Comparison of ENCODE assay signal across 9 mouse cellular contexts in the genomic region with DNA sequence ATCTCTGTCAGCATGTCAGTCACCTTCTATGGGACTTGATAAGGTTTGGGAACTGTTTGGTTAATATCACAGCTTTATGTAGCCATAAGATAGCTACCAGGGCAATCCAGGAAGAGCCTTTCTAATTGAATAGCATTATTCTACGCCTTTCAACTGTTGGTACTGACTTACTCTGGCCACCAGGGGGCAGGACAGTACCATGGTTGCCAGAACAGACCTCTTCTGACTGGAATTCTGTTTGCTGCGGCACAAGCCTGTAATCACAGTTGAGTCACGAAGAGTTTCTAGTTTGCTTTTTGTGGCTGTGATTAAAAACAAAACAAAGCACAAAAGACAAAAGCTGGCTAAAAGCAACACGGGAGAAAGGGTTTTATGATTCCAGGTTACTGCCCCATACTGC. TPM values are rescaled to one million over a fixed set of nuclear protein-coding genes. Genes with fewer than 3 reads are reported as not detected.
A peak's percentile ranks its signal among the peaks of the same experiment; 100 is the strongest.
DNase-seq lines count a peak whose midpoint lies in the region; ATAC-seq and TF ChIP-seq lines count a peak whose summit lies in the region.
"Had no signal": no experiment of that assay in that cellular context is flagged by ENCODE, and none has a peak within 500 bp of the region (broad histone marks: within the 10 kb centered on the region; RNA-seq: fewer than 3 reads in every experiment).

No protein-coding gene starts in this region.

- no peak overlapping the region for H3K4me2 ChIP-seq in kidney, embryonic 16.5 days (replicated peaks; ENCODE audit: low read depth, low read length)
- H3K4me2 ChIP-seq in midbrain, embryonic 13.5 days (replicated peaks), result no peak overlapping the region

- ATAC-seq in kidney, embryonic 16.5 days (ENCODE audit: low FRiP score, low TSS enrichment), result no peak
- peak; percentile 71; the same call in 1 of the 2 replicates for ATAC-seq in midbrain, embryonic 13.5 days

- no peaks in the 10 kb centered on the region for H3K4me1 ChIP-seq in kidney, embryonic 16.5 days (ENCODE audit: insufficient read depth, low read length)
- H3K4me1 ChIP-seq in cortical plate, adult 2 months (ENCODE audit: control insufficient read depth, insufficient read depth, low read length), result no peaks in the 10 kb centered on the region
- H3K4me1 ChIP-seq in midbrain, embryonic 13.5 days (replicated peaks), result no peaks in the 10 kb centered on the region
- H3K4me1 ChIP-seq in spleen, adult 2 months (ENCODE audit: control insufficient read depth, insufficient read depth, insufficient read length), result no peaks in the 10 kb centered on the region

- DNase-seq in kidney, adult 11 months, result peak; percentile 26
- DNase-seq in gastrocnemius, postnatal 14 days, result peak; percentile 66
- peak; percentile 73 for DNase-seq in kidney, adult 18-20 months
- DNase-seq in left cerebral cortex, postnatal 4 days, result peak; percentile 83
- peak; percentile 39 to 66 for DNase-seq in spleen, adult 2 months (ENCODE audit: low read depth in 1 of 2, low spot score in 2 of 2)

- H3K36me3 ChIP-seq in kidney, embryonic 16.5 days (ENCODE audit: insufficient read depth, low read length), result no peaks in the 10 kb centered on the region
- no peaks in the 10 kb centered on the region for H3K36me3 ChIP-seq in midbrain, embryonic 13.5 days
- no peaks in the 10 kb centered on the region for H3K36me3 ChIP-seq in spleen, adult 2 months (ENCODE audit: control insufficient read depth, insufficient read depth, low read length)

- whole genome bisulfite sequencing in kidney, embryonic 16.5 days, result 9% methylated on average over 4 of the region's 4 CpGs
- WGBS in midbrain, embryonic 13.5 days, result 7% methylated on average over 4 of the region's 4 CpGs
- 9% methylated on average over 4 of the region's 4 CpGs for WGBS in spleen, adult 2 months

- H3K27me3 ChIP-seq in kidney, embryonic 16.5 days (ENCODE audit: insufficient read depth, low read length), result no peaks in the 10 kb centered on the region
- peaks cover 4% of the 10 kb centered on the region; the same call in 1 of the 2 replicates for H3K27me3 ChIP-seq in midbrain, embryonic 13.5 days
- H3K27me3 ChIP-seq in spleen, adult 2 months (ENCODE audit: control insufficient read depth, insufficient read depth, low read length), result no peaks in the 10 kb centered on the region

- H3K9me3 ChIP-seq in kidney, embryonic 16.5 days (ENCODE audit: low read length), result no peaks in the 10 kb centered on the region
- no peaks in the 10 kb centered on the region for H3K9me3 ChIP-seq in midbrain, embryonic 13.5 days

- TF ChIP-seq POLR2A in cortical plate, adult 2 months (IDR thresholded peaks at IDR 0.05; ENCODE audit: extremely low read depth, insufficient read depth, low read length), result no peak
- TF ChIP-seq POLR2A in spleen, adult 2 months (IDR thresholded peaks at IDR 0.05; ENCODE audit: low read depth, low read length), result no peak

- peak; percentile 97 for TF ChIP-seq CTCF in cortical plate, adult 2 months (IDR thresholded peaks at IDR 0.05; ENCODE audit: extremely low read depth, insufficient read depth, low read length)
- peak; percentile 61; the same call in 1 of the 2 replicates for TF ChIP-seq CTCF in spleen, adult 2 months (IDR thresholded peaks at IDR 0.05; ENCODE audit: extremely low read depth, insufficient read depth, insufficient read length, insufficient replicate concordance)

- no peak overlapping the region for H3K27ac ChIP-seq in kidney, embryonic 16.5 days (ENCODE audit: low read length)
- no peak overlapping the region for H3K27ac ChIP-seq in cortical plate, adult 2 months (ENCODE audit: insufficient read depth, low read length)
- H3K27ac ChIP-seq in midbrain, embryonic 13.5 days, result no peak overlapping the region
- no peak overlapping the region for H3K27ac ChIP-seq in spleen, adult 2 months (ENCODE audit: insufficient read depth, low read length)

- H3K9ac ChIP-seq in kidney, embryonic 16.5 days (replicated peaks; ENCODE audit: low read length), result no peak overlapping the region
- no peak overlapping the region for H3K9ac ChIP-seq in midbrain, embryonic 13.5 days (replicated peaks)

- intact Hi-C loops in gastrocnemius, postnatal 14 days (cut with DNase I; ENCODE audit: low total_unique reads), result no loop called here
- intact Hi-C loops in left cerebral cortex, postnatal 4 days (cut with DNase I), result loop anchor here (5.0 kb wide), 3 partner anchors 237 to 357 kb away; no protein-coding TSS in a partner anchor

- H3K4me3 ChIP-seq in kidney, embryonic 16.5 days (ENCODE audit: low read length), result no peak overlapping the region
- H3K4me3 ChIP-seq in cortical plate, adult 2 months (ENCODE audit: insufficient read depth, low read length), result no peak overlapping the region
- H3K4me3 ChIP-seq in midbrain, embryonic 13.5 days (replicated peaks), result no peak overlapping the region
- H3K4me3 ChIP-seq in spleen, adult 2 months (ENCODE audit: extremely low read depth, insufficient read depth, insufficient read length), result no peak overlapping the region

RNA-seq across cellular contexts. Expression of gene Mobp, which starts 8.9 kb away (rescaled TPM):
- polyA plus RNA-seq in kidney, embryonic 16.5 days (2015; fragmentation: Nextera tagmentation; extraction: Ambion mirVana), result not detected in 2 replicates
- 1,050 and 1,403 TPM in 2 replicates for polyA plus RNA-seq in cortical plate, adult 2 months (2012; rRNA removed)
- total RNA-seq in gastrocnemius, postnatal 14 days (2021), result under 1 TPM; 0.16 to 0.27 TPM
- total RNA-seq in left cerebral cortex, postnatal 4 days (2021), result under 1 TPM; 0.16 to 0.20 TPM
- polyA plus RNA-seq in midbrain, embryonic 13.5 days (2015; fragmentation: Nextera tagmentation; extraction: Ambion mirVana), result 0.07 and 0.54 TPM in 2 replicates
- polyA plus RNA-seq in spleen, adult 2 months (2012; rRNA removed), result not detected in 2 replicates
- polyA plus RNA-seq: stomach, embryonic 14.5 days had no signal

RNA-seq across cellular contexts. Expression of gene Rpsa, which starts 13.2 kb away (rescaled TPM):
- polyA plus RNA-seq in kidney, embryonic 16.5 days (2015; fragmentation: Nextera tagmentation; extraction: Ambion mirVana), result 1,478 and 1,498 TPM in 2 replicates
- polyA plus RNA-seq in cortical plate, adult 2 months (2012; rRNA removed), result 945 and 968 TPM in 2 replicates
- total RNA-seq in gastrocnemius, postnatal 14 days (2021), result 100 to 1,000 TPM; 554 to 604 TPM
- total RNA-seq in left cerebral cortex, postnatal 4 days (2021), result 1,000 to 10,000 TPM in 1 of 2 experiments, 100 to 1,000 TPM in 1; 996 to 1,006 TPM
- 935 and 992 TPM in 2 replicates for polyA plus RNA-seq in midbrain, embryonic 13.5 days (2015; fragmentation: Nextera tagmentation; extraction: Ambion mirVana)
- 2,660 and 3,812 TPM in 2 replicates for polyA plus RNA-seq in spleen, adult 2 months (2012; rRNA removed)

RNA-seq across cellular contexts. Expression of gene Slc25a38, which starts 30.5 kb away (rescaled TPM):
- polyA plus RNA-seq in kidney, embryonic 16.5 days (2015; fragmentation: Nextera tagmentation; extraction: Ambion mirVana), result 36.3 and 37.0 TPM in 2 replicates
- polyA plus RNA-seq in cortical plate, adult 2 months (2012; rRNA removed), result 22.8 and 23.3 TPM in 2 replicates
- 1 to 10 TPM; 9.2 to 9.5 TPM for total RNA-seq in gastrocnemius, postnatal 14 days (2021)
- total RNA-seq in left cerebral cortex, postnatal 4 days (2021), result 10 to 100 TPM; 24.7 to 27.1 TPM
- polyA plus RNA-seq in midbrain, embryonic 13.5 days (2015; fragmentation: Nextera tagmentation; extraction: Ambion mirVana), result 37.2 and 39.2 TPM in 2 replicates
- polyA plus RNA-seq in spleen, adult 2 months (2012; rRNA removed), result 45.7 and 48.1 TPM in 2 replicates

RNA-seq across cellular contexts. Expression of gene Ccr8, which starts 48.7 kb away (rescaled TPM):
- polyA plus RNA-seq in kidney, embryonic 16.5 days (2015; fragmentation: Nextera tagmentation; extraction: Ambion mirVana), result not detected in 2 replicates
- 0.08 TPM in 1 of 2 replicates, not detected in the other for polyA plus RNA-seq in cortical plate, adult 2 months (2012; rRNA removed)
- total RNA-seq in gastrocnemius, postnatal 14 days (2021), result not detected
- not detected for total RNA-seq in left cerebral cortex, postnatal 4 days (2021)
- not detected in 2 replicates for polyA plus RNA-seq in midbrain, embryonic 13.5 days (2015; fragmentation: Nextera tagmentation; extraction: Ambion mirVana)
- 0.82 and 1.8 TPM in 2 replicates for polyA plus RNA-seq in spleen, adult 2 months (2012; rRNA removed)

Comparison
In these comparisons a context has a peak if more than half of its experiments do, and no peak if none do; other contexts are left out.
1. DNase-seq: peak in every context shown above with its lines; median percentile 83 in left cerebral cortex, postnatal 4 days; 73 in kidney, adult 18-20 months; 66 in gastrocnemius, postnatal 14 days; 52 in spleen, adult 2 months; 26 in kidney, adult 11 months.
2. RNA of gene Mobp, which starts 8.9 kb away (polyA plus RNA-seq): 1,050 to 1,403 TPM in cortical plate, adult 2 months; not detected in kidney, embryonic 16.5 days, 0.07 to 0.54 TPM in midbrain, embryonic 13.5 days and not detected in spleen, adult 2 months; every median in the first group is over 100 times any median in the second.